Mouse (Mus musculus): ENCODE measurements around the gene Igflr1.
A peak's percentile ranks its signal among the peaks of the same experiment; 100 is the strongest.

Gene Igflr1

GRCm38 (mm10) chr7:30564970-30565571 lies at the start of gene Igflr1:
TSS of gene Igflr1 (plus strand) at chr7:30565427.
- DNase-seq: no peak

GRCm38 (mm10) chr7:30518325-30518724 lies 46.9 kb upstream of the Igflr1 start:
- DNase-seq: no peak

- no peak for DNase-seq
Observed at GRCm38 (mm10) chr7:30520396-30520795, 44.8 kb upstream of the Igflr1 start.

GRCm38 (mm10) chr7:30520856-30521255 lies 44.4 kb upstream of the Igflr1 start:
- DNase-seq: no peak

DNA sequence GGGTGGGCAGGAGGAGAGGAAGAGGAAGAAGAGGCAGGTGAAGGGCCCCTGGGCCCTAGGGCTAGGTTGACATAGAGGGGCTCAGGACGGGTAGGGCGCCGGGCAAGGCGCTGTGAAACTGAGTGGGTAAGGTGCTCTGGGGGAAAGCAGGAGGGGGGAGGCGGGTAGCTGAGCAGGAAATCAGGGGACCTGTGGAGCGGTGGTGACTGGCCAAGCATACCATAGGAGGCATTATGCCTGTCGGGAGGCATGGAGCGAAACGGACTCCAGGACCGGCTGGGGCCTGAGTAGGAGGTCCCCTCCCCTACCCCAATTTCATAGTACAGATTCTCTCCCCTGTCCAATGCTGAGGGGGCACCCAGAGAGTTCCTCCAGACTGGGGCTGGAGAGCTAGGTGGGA lies 42.4 kb upstream of the Igflr1 start:
- no peak for DNase-seq

- no peak for DNase-seq
Observed at GRCm38 (mm10) chr7:30524487-30524886, 40.7 kb upstream of the Igflr1 start.

DNA sequence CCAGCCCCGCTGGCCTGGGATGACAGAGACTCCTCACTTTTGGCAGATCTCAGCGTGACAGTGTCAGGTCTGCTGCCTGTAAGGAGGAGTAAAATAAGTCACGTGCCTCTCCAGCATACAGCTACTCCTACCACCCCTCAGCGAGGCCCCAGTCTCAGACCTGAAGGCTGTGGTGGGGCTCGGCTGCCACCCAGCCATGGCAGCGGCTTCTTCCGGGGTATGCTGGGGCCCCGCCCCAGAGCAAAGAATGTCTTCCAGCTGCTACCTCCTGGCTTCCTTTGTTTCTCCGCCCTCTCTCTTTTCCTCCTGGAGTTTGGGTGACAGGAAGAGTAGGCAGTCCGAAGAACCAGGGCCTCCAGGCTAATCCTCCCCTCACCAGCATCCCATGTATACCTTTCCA lies 39.3 kb upstream of the Igflr1 start:
- peak; percentile 44 to 73 for DNase-seq

- no peak for DNase-seq
Observed at GRCm38 (mm10) chr7:30526399-30526798, 38.8 kb upstream of the Igflr1 start.

DNA sequence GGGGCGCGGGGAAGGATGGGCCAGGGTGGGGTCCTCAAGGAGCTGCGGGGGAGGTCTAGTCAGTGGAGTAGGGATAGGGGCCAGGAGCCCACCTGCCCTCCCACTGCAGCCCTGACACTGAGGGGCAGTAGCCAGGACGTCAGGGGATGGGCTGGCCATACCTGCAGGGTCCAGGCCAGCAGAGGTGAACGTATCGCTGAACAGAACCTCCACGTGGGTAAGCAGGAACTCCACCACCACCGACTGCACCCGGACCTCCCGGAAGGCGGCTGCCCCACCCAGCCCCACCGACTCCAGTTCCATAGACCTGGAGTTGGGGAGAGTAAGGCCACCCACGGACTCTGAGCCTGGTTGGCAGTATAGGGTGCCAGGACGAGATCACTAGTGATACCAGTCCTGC lies 38.2 kb upstream of the Igflr1 start:
- DNase-seq: no peak

DNA sequence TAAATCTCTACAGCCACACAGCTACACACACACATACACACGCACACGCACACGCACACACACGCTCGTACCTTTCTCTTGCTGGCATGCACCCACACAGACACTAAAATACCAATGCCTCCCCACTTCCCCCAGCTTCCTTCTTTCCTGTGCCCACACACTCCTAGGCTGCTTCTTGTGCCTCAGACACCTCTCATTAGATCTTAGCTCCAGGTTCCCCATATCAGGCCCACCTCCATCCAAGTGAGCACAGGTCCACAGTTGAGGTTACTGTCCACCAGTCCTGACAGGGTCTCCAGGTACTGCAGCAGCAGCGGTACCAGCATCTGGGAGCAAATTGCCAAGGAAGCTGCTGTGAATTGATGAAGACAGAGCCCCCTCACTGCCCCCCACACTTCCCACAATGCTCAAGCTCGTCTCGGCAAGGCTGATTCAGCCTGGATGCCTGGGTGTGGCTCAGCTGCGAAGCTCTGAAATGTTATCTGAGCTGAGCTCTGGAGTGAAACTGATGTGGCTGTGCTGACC lies 33.9 kb upstream of the Igflr1 start:
- no peak for DNase-seq

DNA sequence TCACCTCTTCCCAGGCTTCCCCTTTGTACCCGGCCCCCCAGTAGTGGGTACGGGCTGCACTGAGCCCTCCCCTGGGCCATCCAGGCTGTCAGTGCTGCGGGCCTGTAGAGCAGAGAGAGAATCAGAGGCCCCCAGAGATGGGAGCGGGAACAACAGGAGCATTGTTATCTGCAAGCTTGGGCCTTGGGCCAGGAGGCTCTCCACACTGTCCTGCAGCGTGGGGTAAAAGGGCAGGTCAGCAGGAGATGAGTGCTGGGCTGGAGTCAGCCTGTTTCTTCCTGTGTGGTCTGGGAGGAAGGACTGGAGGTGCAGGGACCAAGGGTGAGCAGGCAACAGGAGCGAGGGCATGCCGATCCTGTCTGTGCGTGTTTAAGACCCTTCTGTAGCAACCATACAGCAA lies 32.3 kb upstream of the Igflr1 start:
- DNase-seq: no peak

DNA sequence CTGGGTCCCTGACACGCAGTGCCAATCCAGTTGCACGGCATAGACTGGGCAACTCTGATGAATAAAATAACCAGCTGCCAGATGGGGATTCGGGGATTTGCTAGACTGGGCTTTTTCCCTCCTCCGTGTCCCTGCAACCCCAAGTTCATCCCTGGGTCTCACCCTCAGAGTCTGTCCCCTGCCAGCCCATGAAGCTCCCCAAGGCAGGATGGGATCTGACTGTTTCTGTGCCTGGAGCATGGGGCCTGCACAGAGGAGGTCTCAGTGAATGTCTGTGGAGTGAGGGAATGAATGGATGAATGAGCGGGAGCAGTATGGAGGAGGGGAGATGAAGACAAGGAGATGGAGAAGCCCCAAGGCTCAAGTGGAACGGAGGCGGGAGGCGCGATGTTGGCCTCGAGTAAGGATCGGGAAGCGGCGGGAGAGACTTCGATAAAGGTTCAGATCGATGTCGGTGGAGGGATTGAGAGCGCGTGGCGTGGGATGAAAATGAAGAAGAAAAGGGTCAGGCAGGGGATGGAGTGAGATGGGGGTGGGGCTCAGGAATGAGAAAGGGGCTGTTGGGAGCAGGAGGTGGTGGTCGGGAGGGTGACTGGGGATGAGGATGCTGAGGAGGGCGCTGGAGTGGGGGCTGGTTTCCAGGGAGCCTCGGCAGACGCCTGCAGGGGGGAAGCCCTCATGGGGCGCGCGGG lies 31.1 kb upstream of the Igflr1 start:
- DNase-seq: no peak

- peak; percentile 96 to 98 for DNase-seq
Observed at GRCm38 (mm10) chr7:30534633-30535577, 30.3 kb upstream of the Igflr1 start, which contains the start of gene Arhgap33. TSS of gene Arhgap33 (minus strand) at chr7:30535060.

DNA sequence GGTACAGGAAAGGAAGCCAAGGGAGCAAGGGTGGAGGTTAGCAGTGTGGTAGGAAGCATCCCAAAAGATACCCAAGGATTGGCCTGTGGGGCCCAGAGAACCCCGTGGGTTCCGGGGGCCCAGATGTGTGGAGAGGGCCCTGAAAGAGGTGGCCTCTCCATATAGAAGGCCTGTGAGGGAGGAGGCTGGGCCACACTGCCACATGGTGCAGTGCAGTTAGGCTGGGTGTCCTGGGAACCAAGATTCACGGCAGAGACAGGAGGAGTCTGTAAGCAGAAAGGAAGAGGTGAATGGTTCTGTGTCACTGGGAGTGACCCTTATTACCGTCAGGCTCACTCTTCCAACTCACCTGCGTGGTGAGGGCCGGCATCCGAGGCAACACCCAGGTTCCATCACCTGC lies 24.7 kb upstream of the Igflr1 start:
- no peak for DNase-seq

DNA sequence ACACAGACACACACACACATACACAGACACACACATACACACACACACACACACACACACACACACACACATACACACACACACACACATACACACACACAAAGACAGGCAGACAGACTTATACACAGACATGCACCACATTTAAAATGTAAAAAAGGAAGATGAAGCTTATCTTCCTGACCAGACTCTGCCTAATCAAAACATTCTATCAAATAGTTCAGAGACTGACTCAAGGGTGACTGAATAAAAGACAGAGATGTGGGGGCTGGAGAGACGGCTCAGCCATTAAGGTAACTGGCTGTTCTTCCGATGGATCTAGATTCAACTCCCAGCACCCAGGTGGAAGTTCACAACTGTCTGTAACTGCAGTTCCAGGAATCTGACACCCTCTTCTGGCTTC lies 20.9 kb upstream of the Igflr1 start:
- DNase-seq: no peak

DNA sequence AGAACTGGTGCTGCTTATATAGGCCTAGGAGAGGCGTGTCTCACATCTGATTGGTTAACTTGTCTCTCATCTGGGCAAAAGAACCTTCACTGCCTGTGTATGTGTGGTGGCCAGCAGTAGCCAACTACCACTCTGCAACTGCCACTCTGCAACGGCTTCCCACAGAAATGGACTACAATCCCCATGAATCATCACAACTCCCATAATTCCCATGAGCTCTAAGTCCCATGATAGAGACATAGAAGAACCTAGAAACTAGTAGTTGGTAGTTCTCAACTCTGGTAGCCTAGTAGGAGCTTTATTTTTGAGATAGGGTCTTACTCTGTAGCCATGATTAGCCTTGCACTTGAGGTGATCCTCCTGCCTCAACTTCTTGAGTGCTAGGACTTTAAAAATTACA lies 15.3 kb upstream of the Igflr1 start:
- DNase-seq: no peak

- DNase-seq: no peak
Observed at GRCm38 (mm10) chr7:30550603-30551002, 14.6 kb upstream of the Igflr1 start.

DNA sequence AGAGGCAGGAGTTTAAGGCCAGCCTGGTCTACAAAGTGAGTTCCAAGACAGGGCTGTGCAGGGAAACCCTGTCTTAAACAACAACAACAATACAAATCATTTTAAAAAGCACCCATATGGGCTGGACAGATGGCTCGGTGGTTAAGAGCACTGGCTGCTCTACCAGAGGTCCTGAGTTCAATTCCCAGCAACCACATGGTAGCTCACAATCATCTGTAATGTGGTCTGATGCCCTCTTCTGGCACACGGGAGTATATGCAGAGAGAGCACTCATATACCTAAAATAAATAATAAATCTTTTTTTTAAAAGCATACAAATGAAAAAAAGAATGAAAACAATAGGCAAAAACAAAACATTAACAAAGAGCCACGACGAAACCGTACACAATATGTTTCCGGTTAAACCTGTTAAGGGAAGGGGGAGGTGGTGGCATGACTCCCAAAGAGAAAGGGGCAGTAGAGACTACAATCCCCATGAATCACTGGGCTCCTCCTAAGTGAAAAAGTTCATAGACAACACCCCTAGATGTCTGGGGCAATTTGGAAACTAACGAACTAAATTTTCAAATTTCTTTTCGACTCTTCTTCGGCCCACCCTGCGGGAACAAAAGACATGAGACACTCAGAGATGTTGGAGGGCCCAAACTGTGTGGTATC lies 13.7 kb upstream of the Igflr1 start:
- DNase-seq: no peak

DNA sequence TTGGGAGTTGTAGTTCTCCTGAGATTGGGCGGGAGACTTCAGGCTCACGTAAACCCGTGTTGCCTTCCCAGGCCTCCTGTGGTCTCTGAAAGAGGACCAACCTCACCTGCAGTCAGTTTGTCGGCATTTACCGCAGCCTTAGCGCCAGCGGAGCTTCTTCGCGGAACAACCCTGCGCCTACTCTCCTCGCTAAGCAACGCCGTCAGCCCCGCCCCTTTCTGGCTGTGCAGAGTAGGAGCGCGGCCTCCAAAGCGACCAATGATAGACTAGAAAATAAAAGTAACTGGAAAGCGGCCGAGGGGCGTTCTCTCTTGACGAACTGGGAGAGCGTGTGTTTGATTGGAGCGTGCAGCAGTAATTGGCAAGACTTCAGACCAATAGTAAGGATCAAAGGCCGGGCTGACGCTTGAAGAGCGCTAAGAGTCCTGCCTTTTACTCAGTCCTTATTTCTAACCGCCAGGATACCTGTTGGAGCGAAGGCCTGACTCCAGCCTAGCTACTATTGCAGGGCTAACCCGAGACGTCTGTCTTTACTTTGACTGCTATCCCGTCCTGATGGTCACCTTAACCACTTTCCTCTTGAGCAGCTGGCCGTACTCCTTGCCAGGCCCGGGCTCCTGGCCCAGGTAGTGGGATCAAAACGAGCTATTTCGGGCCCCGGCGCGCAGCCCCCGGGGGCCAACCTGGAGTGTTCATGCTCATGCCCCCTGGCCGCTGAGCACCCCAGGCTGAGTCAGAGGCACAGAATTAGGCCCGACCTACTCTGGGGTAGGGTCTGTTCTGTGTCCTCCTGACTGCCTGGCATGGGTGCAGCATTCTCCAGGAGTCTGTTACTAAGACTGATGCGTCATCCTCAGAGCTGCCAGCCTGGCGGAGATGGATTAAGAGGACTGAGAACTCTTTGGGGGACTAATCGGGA lies 12.9 kb upstream of the Igflr1 start, which contains the start of the genes Hspb6 and Proser3:
Gene Hspb6 (plus strand): TSS at position 77 of the 919 bp plus-strand sequence.
Gene Proser3 (minus strand): TSS at position 198 of the 919 bp plus-strand sequence.
- DNase-seq: peak; percentile 96 to 97

DNA sequence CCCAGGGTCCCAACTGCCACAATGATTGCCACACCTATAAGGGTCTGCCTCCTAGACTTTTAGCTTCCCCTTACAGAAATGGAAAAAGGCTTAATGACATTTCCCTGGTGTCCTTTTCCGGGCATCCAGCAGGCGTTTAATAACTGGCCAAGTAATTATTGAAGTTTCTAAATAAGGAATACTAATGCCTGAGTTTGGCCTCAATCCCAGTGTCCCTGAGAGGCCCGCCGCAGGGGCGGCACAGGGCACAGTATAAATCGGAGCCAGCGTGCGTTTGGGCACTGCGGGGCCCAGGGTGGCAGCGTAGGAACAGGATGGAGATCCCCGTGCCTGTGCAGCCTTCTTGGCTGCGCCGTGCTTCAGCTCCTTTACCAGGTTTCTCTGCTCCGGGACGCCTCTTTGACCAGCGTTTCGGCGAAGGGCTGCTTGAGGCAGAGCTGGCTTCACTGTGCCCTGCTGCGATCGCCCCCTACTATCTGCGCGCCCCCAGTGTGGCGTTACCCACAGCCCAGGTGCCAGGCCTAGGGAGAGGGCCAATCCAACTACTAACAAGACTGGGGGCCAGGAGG lies 12.1 kb upstream of the Igflr1 start:
- DNase-seq: peak; percentile 50 to 65
